Mouse (Mus musculus) neural tube, embryonic 14.5 days (tissue): ENCODE results near the gene Scrn1. TPM values are rescaled to one million over a fixed set of nuclear protein-coding genes. Genes with fewer than 3 reads are reported as not detected.

ENCODE experiments used
- ATAC-seq: fragments of 200-750 bp; cut with Nextera tagmentation; 2 replicates; pipeline ENCODE4 v1.8.0; 2017; ENCODE audit warnings: low read depth, mild to moderate bottlenecking, moderate TSS enrichment, moderate library complexity
- H3K27ac ChIP-seq: fragments of 300-500 bp; sonication (generic); 2 replicates; pipeline ENCODE4 v1.5.1; 2014; ENCODE audit warnings: low read depth, mild to moderate bottlenecking, control low read depth, low read length, moderate library complexity, mixed read lengths
- H3K27me3 ChIP-seq: fragments of 300-500 bp; sonication (generic); 2 replicates; pipeline ENCODE4 v1.6.1; 2014; ENCODE audit warnings: low read length; ENCODE audit not compliant: control insufficient read depth, insufficient read depth
- H3K36me3 ChIP-seq: fragments of 300-500 bp; sonication (generic); 2 replicates; pipeline ENCODE4 v1.6.1; 2014; ENCODE audit warnings: low read length, mixed read lengths; ENCODE audit not compliant: control insufficient read depth, insufficient read depth
- H3K4me1 ChIP-seq: fragments of 300-500 bp; sonication (generic); 2 replicates; pipeline ENCODE4 v1.6.1; 2014; ENCODE audit warnings: low read length; ENCODE audit not compliant: control insufficient read depth, insufficient read depth
- H3K4me2 ChIP-seq: fragments of 300-500 bp; sonication (generic); 2 replicates; pipeline ENCODE4 v1.6.1; 2014; ENCODE audit warnings: mild to moderate bottlenecking, low read depth, low read length, control low read depth
- H3K4me3 ChIP-seq: fragments of 300-500 bp; sonication (generic); 2 replicates; pipeline ENCODE4 v1.5.1; 2014; ENCODE audit warnings: low read depth, low read length, control low read depth, mixed read lengths
- H3K9ac ChIP-seq: fragments of 300-500 bp; sonication (generic); replicated peaks from 2 replicates; pipeline ENCODE4 v1.6.1; 2014; ENCODE audit warnings: low read depth, mild to moderate bottlenecking, control low read depth, low read length, mixed read lengths
- H3K9me3 ChIP-seq: fragments of 300-500 bp; sonication (generic); 2 replicates; pipeline ENCODE4 v1.6.1; 2016; ENCODE audit warnings: low read length; ENCODE audit not compliant: control insufficient read depth
- WGBS: fragments of 180-500 bp; shearing (Covaris S2); extraction: QIAGEN DNeasy Blood & Tissue Kit; methylation state at CpG from one replicate; pipeline ENCODE4 v1.1.7; 2014; 5-methylcytosine and 5-hydroxymethylcytosine counted together
- polyA plus RNA-seq: library from polyadenylated mRNA; unstranded; fragments of >200 nt; fragmentation: Nextera tagmentation; extraction: Ambion mirVana; gene quantifications from 2 replicates; pipeline ENCODE4 v1.2.1, GENCODE M21; 2014

Gene Scrn1
- polyA plus RNA-seq, 1 experiment from 2014 or later: 109 TPM

DNA sequence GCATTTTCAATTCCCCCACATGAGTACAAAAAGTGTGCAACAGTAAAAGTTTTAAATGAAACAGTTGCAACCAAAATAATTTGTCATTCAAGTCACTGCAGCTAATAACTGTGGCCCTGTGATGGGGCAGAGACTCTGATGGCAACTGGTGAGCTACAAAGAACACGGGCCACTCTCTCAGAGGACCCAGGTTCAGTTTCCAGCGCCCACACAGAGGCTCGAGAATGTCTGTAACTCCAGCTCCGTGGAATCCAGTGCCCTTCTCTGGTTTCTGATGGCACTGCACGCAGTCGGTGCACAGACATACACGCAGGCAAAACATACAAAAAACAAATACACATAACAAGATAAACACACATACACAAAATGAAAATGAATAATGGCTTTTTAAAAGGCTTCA is 8.6 kb downstream of the Scrn1 start:
- ATAC-seq: no peak
- 92% methylated on average over 7 of the region's 7 CpGs for WGBS
- H3K4me1 ChIP-seq: peaks cover 23% of the 10 kb centered on the region

DNA sequence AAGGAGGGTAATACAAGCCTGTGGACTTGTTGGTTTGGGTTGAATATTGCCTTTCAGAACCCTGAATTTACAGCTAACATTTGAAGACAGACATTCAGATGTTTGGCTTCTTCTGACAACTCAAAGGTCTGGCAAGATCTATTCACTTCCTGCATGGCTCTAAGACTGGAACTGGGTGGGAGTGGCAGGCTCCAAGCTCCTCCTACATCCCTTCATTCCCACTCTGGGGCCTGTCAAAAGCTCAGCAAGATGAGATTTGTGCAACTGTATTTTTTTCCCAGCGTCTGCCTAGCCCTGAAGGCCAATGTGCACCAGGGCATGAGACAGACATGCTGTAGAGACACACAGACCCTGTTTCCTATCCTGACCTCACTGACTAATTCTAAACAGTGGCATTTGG is 10.5 kb downstream of the Scrn1 start:
- no peaks in the 10 kb centered on the region for H3K27me3 ChIP-seq
- H3K36me3 ChIP-seq: no peaks in the 10 kb centered on the region; the same call in 1 of the 2 replicates
- WGBS: 35% methylated on average over 1 of the region's 1 CpGs
- H3K9ac ChIP-seq: no peak overlapping the region
- H3K4me3 ChIP-seq: no peak overlapping the region
- no peak overlapping the region for H3K4me2 ChIP-seq
- H3K27ac ChIP-seq: no peak overlapping the region
- H3K9me3 ChIP-seq: no peaks in the 10 kb centered on the region
- ATAC-seq: no peak
- H3K4me1 ChIP-seq: peaks cover 23% of the 10 kb centered on the region

More for the DNA sequence above, 8.6 kb downstream of the Scrn1 start:
- no peaks in the 10 kb centered on the region for H3K9me3 ChIP-seq
- H3K9ac ChIP-seq: no peak overlapping the region
- no peak overlapping the region for H3K4me2 ChIP-seq
- H3K4me3 ChIP-seq: no peak overlapping the region
- no peaks in the 10 kb centered on the region for H3K27me3 ChIP-seq
- no peaks in the 10 kb centered on the region; the same call in 1 of the 2 replicates for H3K36me3 ChIP-seq
- H3K27ac ChIP-seq: no peak overlapping the region

DNA sequence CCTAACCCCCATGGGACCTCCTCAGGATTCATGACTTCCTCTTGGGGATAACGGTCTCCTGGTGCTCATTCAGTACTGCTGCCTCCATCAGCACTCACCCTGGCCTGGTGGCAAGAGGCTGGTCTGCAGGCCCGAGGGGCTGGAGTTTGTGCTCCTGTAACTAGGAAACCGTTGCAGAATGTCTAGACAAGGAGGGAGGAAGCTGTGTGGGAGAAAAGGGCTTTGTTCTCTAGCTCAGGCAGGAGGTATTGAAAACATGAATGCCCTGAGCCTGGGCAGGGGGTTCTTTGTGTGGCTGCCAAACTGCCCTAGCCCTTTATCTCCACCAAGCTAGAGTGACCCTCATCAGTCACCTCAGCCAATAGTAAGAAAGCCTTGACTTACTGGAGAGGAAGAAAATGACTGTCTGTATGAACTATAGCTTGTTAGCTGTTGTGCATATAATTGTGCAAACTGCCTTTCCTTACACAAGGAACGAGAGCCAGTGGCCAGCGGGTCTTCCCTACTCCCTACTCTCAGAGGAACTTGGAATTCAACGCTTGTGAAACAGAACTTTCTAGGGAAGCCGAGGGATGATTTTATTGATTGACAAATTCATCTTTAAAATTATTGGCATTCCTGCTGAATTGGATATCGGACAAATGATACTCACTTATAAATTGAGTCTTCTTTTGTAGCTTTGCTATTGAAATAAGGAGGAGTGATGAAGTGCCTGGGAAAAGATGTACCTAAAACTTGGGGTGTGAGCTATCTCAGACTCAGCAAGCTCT is 11.8 kb downstream of the Scrn1 start:
- Histone ChIP-seq H3K9me3 (no peaks in the 10 kb centered on the region), H3K4me3 (no peak overlapping the region), H3K4me2 (no peak overlapping the region), H3K36me3 (no peaks in the 10 kb centered on the region; the same call in 1 of the 2 replicates), H3K27me3 (no peaks in the 10 kb centered on the region), H3K9ac (no peak overlapping the region), H3K4me1 (peaks cover 23% of the 10 kb centered on the region), H3K27ac (peak overlapping the region; percentile 45; the same call in 1 of the 2 replicates)
- WGBS: 11% methylated on average over 8 of the region's 8 CpGs
- peak; percentile 74 for ATAC-seq

DNA sequence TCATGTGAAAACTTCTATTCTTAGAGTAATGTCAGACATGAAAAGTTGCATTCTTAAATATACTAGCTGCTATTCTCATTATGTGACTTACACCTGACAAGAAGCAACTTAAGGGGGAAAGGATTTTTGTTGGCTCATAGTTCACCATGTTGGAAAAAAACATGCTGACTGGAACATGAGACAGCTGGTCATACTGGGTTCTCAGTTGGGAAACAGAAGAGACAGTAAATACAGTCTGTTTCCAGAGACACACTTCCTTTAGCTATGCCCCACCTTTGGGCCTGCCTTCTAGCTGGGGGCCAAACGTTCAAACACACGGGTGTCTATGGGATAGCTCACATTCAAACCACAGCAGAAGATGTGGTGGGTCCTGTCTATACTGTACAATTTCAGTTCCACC is 12.7 kb downstream of the Scrn1 start:
- no peak overlapping the region for H3K4me2 ChIP-seq
- H3K4me3 ChIP-seq: no peak overlapping the region
- ATAC-seq: no peak
- H3K4me1 ChIP-seq: peaks cover 27% of the 10 kb centered on the region
- no peaks in the 10 kb centered on the region for H3K27me3 ChIP-seq
- no peaks in the 10 kb centered on the region; the same call in 1 of the 2 replicates for H3K36me3 ChIP-seq
- no peak overlapping the region for H3K9ac ChIP-seq
- no peaks in the 10 kb centered on the region for H3K9me3 ChIP-seq
- 53% methylated on average over 2 of the region's 2 CpGs for WGBS
- no peak overlapping the region; the same call in 1 of the 2 replicates for H3K27ac ChIP-seq

DNA sequence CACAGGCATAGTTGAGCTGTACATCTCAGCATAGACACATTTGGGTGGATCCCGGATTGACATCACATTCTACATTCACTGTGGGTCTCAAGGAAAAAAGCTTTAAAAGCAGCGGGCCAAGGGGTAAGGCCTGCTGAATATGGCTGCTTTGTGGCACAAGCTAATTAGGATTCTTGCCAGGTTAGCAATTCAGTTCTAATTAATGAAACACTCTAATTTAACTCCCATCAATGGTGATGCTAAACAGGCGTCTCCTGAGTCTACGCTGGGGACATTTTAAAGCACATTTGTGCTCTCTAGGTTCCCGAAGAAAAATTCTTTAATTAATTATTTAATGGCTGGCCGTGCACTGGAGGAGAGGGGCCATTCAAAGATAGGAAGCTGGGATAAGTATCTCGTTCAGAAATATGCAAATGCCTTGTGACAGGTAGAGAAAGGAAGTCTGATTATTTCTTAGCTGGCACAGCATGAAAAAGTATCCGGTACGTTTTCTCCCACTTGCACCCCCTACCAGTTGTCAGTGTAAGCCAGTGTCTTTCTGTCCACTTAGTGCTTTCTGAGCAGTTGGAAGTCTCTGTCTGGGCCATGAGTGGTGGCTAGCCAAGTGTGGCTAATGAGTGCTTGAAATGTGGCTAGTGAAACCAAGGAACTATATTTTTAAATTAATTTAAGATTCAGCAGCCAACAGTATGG is 13.4 kb downstream of the Scrn1 start:
- no peaks in the 10 kb centered on the region for H3K9me3 ChIP-seq
- peak; percentile 73 for ATAC-seq
- peaks cover 27% of the 10 kb centered on the region for H3K4me1 ChIP-seq
- WGBS: 31% methylated on average over 9 of the region's 9 CpGs
- no peak overlapping the region for H3K4me2 ChIP-seq
- no peaks in the 10 kb centered on the region for H3K27me3 ChIP-seq
- no peak overlapping the region for H3K9ac ChIP-seq
- no peak overlapping the region for H3K27ac ChIP-seq
- no peak overlapping the region for H3K4me3 ChIP-seq
- no peaks in the 10 kb centered on the region; the same call in 1 of the 2 replicates for H3K36me3 ChIP-seq

DNA sequence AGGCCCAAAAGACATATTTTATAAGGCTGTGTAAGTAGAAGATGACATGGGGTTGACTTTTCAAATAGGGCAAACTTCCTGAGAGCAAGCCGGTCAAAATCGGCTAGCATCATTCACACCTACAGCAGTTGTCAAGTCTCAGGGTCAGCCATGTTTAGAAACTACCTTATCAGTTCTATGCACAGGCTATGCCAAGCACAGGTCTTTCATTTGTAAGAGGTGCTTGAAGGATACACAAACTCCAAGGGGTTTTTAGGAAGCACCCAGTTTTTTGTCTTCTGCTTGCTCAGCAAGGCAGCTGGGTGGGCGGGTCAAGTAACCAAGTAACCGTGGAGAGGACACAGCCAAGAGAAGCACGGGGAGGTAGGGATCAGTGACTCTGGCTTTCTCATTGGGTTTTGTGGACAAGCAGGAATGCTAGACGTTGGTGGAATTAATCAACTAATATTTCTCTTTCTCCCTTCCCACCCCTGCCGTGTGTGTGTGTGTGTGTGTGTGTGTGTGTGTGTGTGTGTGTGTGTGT is 15.4 kb downstream of the Scrn1 start:
- no peaks in the 10 kb centered on the region for H3K36me3 ChIP-seq
- H3K27me3 ChIP-seq: no peaks in the 10 kb centered on the region
- H3K9me3 ChIP-seq: no peaks in the 10 kb centered on the region
- ATAC-seq: no peak
- H3K4me2 ChIP-seq: no peak overlapping the region
- H3K4me3 ChIP-seq: no peak overlapping the region
- no peak overlapping the region for H3K27ac ChIP-seq
- WGBS: 65% methylated on average over 7 of the region's 7 CpGs
- H3K9ac ChIP-seq: no peak overlapping the region
- H3K4me1 ChIP-seq: peaks cover 26% of the 10 kb centered on the region

DNA sequence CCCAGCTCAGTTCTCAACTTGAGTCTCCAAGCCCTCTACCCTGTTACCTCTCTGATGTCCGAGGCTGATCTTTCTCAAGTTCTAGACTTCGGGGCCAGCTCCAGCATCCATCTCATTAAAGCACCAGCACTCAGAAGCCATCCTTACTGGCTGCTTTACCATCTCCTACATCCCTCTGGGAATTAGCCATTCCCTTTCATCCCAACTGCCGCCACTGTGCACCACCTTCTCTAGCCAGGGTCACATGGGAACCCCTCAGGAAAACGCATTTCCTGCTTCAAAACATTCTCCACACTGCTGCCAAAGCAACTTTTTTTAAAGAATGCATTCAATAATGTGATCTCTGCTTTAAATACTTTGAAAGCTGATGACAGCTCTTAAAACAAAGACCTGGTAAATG is 17.0 kb downstream of the Scrn1 start:
- H3K36me3 ChIP-seq: no peaks in the 10 kb centered on the region
- H3K27ac ChIP-seq: no peak overlapping the region
- H3K9ac ChIP-seq: no peak overlapping the region
- no peaks in the 10 kb centered on the region for H3K27me3 ChIP-seq
- no peaks in the 10 kb centered on the region for H3K9me3 ChIP-seq
- ATAC-seq: no peak
- H3K4me1 ChIP-seq: peaks cover 15% of the 10 kb centered on the region
- H3K4me3 ChIP-seq: no peak overlapping the region
- 59% methylated on average over 4 of the region's 4 CpGs for WGBS
- H3K4me2 ChIP-seq: no peak overlapping the region

DNA sequence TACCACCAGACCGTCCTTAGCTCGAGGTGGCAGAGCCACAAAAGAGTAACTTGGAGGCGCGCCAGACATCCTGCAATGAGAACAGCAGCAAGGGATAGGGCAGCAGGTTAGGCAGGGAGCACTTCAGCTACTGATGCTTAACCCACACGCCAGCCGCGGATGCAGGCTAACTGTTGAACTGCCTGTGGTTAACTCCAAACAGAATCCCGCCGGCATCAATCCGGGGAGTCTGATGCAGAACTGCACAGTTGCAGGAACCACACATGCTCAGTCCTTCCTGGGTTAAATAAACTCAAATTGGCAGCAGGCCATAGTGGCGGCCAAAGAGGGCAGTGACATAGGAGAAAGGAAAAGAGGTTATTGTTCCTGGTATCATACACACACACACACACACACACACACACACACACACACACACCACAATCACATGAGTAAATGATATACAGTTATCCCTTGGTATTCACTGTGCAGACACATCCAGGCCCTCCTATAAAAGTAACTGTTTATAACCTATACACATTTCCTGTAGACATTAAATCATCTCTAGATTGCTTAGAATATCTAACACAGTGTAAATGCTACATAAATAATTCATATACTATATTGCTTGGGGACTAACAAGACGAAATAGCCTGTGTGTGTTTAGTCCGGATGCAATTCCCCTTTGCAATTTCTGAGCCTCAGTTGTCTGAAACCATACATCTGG is 17.8 kb downstream of the Scrn1 start:
- peak; percentile 57; the same call in 1 of the 2 replicates for ATAC-seq
- no peak overlapping the region for H3K4me3 ChIP-seq
- no peaks in the 10 kb centered on the region for H3K36me3 ChIP-seq
- WGBS: 50% methylated on average over 13 of the region's 13 CpGs
- no peak overlapping the region for H3K4me2 ChIP-seq
- no peak overlapping the region for H3K9ac ChIP-seq
- peaks cover 7% of the 10 kb centered on the region; the same call in 1 of the 2 replicates for H3K4me1 ChIP-seq
- no peaks in the 10 kb centered on the region for H3K9me3 ChIP-seq
- H3K27ac ChIP-seq: peak overlapping the region; percentile 13; the same call in 1 of the 2 replicates
- H3K27me3 ChIP-seq: no peaks in the 10 kb centered on the region
